Mouse (Mus musculus): Measurements from ENCODE around the gene Trpc5os. TPM values are rescaled to one million over a fixed set of nuclear protein-coding genes. Genes with fewer than 3 reads are reported as not detected.

Trpc5os gene
- not detected for total RNA-seq (2021)
- long read RNA-seq = 0 reads

GRCm38 (mm10) chrX:144456281-144456680, at the start of gene Trpc5os:
Trpc5os (plus strand) TSS chrX:144456581.
- no peak for DNase-seq (ENCODE audit: low spot score in 2 of 2)

DNA sequence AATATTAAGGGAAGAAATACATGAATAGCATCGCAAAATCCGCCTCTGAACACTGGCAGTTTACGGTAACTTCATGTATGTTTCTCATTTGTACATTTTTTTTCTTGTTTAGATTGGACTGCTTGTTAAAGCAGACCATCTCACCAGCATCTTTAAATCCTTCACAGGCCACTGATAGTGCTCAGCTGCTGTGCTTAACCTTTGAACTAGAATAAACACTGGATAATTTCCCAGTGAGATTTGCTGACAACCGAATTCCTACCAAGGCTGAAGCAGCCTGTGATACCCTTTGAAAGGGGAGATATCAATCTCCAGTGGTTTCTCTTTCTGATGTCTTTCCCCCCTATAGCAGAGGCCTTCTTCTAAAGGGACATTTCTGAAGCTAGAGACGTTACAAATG, 48.3 kb upstream of the Trpc5os start:
- DNase-seq (ENCODE audit: low spot score in 2 of 2) = no peak

DNA sequence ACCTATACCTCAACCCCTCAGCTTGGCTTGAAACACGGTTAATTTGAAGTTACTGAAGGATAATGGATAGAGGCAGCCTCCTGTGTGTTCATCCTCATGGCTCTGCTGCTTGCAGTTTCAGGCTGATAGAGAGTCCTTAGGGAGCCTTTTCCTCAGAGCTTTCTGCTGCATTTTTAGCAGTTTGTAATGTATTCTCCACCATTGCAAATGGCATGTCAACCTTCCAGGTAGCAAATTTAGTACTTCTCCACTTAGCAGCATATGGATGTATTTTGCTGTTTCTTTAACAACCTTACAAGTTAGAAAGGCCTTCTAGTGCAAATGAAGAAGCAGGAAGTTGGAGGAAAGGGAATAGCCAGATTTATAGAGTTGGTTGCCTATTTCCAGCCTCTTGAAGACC, 36.1 kb upstream of the Trpc5os start:
- DNase-seq (ENCODE audit: low spot score in 2 of 2) = no peak

DNA sequence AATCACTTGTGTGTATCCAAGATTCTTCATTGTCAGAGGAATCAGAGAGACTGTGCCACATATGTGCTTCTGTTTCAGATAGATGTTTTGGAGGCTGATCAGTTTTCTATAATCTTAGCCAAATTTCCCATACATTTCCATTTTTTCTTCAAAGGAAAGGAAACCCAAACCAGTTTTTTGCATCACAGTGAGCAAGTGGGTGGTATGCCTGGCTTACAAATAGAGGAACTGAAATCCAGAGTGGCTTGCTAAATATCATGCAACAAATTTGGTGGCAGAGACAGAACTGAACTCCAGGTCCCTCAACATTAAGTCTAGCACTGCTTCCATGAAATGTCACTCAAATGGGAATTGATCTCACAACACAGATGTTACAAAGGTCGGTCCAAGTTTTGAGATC, 35.3 kb upstream of the Trpc5os start:
- no peak for DNase-seq (ENCODE audit: low spot score in 2 of 2)

DNA sequence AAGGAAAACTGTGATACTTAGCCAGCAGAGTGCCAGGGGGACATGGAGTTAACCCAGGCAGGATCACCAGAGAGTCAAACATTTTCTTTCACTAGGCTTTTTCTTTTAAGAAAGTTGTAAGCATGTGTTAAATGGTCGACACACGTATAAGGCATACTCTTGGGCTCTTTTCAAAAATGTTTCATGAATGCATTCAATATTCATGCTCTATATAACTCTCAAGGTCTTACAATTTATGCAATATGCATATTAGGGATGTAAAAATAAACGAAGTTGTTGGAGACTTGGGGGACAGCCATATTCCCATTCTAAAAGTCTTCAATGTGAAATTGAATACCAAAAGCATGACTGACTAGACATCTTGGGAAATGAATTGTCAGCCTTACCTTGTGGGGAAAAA, 32.5 kb upstream of the Trpc5os start:
- no peak for DNase-seq (ENCODE audit: low spot score in 2 of 2)

- DNase-seq (ENCODE audit: low spot score in 2 of 2) = no peak
Observed at GRCm38 (mm10) chrX:144464416-144464815, 8.0 kb downstream of the Trpc5os start.

GRCm38 (mm10) chrX:144491394-144491793, 35.0 kb downstream of the Trpc5os start:
- no peak for DNase-seq (ENCODE audit: low spot score in 2 of 2)

GRCm38 (mm10) chrX:144523239-144523638, 66.9 kb downstream of the Trpc5os start:
- DNase-seq (ENCODE audit: low spot score in 2 of 2) = no peak

GRCm38 (mm10) chrX:144526042-144526441, 69.7 kb downstream of the Trpc5os start:
- no peak for DNase-seq (ENCODE audit: low spot score in 2 of 2)

Other genes starting within 250 kb of the Trpc5os start
- 10 to 100 TPM; 14.9 to 23.3 TPM for gene Alg13, start 138.8 kb upstream of the Trpc5os start, total RNA-seq (2021)
- 10 to 100 TPM; 42.5 to 45.0 TPM for gene Trpc5, start 231.6 kb downstream of the Trpc5os start, total RNA-seq (2021)
- gene Rtl4, start 232.3 kb downstream of the Trpc5os start, total RNA-seq (2021) = 1 to 10 TPM; 3.3 to 3.6 TPM